Mouse (Mus musculus): ENCODE measurements at regions not wholly inside any gene's neighbourhood (a gene's known extent, or its start where the extent isn't known, plus 50 kb on each side); places are given as distances from the start of the nearest gene placed in this dataset.

DNA sequence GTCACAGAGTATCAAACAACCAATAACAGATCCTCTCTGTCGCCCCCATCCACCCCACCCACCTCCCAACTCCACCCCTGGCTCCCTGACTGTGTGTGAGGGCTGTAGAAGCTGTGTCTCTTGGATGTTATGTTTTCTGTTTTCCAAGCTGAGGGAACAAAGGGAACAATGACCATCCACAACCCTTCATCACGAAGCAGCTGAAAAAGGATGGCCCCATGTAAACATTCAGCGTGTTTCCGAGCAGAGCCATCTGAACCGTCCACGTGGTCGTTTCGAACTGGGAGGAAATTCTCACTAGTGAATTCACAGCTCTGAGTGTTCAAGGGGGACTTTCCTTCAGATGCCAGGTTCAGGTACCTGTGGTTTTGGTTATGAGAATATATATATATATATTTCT lies 84.1 kb upstream of the Nck2 start:
- in situ Hi-C loops (cut with MboI; ENCODE audit: low pct_unique_long_range_greater_than_20kb in 1 of 2, low sequenced_read_pairs in 2 of 2, unreplicated experiment in 1 of 2), result no loop called here

DNA sequence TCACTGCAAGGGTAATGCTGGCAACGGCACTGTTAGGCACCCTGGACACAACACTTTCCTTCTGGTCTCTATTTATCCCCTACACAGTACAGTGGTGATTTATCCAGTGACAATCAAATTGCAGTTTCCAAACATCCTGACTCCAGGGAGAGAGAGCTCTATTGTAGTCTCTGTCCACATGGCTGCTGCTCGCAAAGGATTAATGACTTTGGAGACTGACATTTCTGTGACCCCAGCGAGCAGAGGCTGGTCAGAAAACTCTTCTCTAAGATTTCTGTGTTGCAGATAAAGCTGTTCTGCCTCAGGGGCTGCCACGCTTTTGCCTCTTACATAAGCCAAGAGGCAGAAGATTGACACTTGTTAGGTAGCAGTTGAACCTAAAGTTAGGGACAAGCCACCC lies 83.6 kb upstream of the Nck2 start:
- in situ Hi-C loops (cut with MboI; ENCODE audit: low pct_unique_long_range_greater_than_20kb in 1 of 2, low sequenced_read_pairs in 2 of 2, unreplicated experiment in 1 of 2), result no loop called here

DNA sequence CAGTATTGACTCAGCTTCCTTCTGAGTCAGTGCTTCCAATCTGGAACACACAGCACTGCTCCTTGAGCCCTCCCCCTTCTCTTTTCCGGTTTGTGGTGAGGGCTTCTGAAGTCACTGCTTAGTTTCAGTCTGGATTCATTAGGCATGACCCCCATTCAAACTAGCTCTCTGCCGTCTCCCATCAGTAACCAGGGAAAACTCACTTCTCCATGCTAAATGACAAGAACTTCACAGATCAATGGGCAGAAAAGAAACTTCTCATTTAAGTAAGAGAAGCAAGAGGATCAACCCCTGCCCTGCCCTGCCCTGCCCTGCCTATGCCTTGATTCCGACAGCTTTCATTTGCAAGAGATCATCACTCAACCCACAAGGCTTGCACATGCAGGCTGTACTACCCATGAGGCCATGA lies 82.9 kb upstream of the Nck2 start:
- in situ Hi-C loops (cut with MboI; ENCODE audit: low pct_unique_long_range_greater_than_20kb in 1 of 2, low sequenced_read_pairs in 2 of 2, unreplicated experiment in 1 of 2), result no loop called here

DNA sequence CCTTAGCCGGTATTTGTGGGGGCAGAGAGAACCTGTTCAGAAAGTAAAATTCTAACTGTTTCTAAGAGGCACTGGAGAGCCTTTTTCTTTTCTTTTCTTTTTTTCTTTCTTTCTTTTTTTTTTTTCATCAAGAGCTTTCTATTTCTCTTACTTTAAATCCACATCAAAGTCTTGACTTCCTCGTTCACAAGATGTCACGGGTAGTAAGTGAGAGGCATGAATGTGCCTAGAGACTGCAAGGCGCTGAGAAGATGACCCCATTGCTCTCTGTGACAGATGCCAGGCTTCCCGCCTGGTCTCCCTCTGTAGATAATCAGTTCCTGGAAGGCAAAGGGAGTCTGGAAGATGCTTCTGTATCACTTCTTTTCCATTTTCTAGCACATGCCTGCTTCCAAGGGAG lies 82.2 kb upstream of the Nck2 start:
- in situ Hi-C loops (cut with MboI; ENCODE audit: low pct_unique_long_range_greater_than_20kb in 1 of 2, low sequenced_read_pairs in 2 of 2, unreplicated experiment in 1 of 2), result no loop called here

DNA sequence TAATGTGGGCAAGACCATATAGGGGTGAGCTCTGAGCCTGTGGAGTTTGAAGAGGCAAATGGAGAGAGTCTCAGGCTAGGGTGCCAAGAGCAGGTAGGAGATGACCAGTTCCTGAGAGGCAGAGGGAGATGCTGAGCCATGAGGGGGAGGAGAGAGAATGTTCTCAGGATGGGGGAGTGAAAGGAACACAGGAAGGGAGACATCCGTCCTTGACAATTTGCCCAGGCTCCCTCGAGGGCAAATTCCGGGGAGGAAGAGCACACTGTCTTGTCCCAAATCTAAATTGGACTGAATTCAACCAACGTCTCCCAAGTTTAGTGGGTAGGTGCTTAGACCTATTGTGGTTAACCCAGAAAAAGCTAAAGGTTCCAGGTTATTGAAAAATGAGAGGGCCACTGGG lies 81.2 kb upstream of the Nck2 start:
- in situ Hi-C loops (cut with MboI; ENCODE audit: low pct_unique_long_range_greater_than_20kb in 1 of 2, low sequenced_read_pairs in 2 of 2, unreplicated experiment in 1 of 2), result no loop called here

DNA sequence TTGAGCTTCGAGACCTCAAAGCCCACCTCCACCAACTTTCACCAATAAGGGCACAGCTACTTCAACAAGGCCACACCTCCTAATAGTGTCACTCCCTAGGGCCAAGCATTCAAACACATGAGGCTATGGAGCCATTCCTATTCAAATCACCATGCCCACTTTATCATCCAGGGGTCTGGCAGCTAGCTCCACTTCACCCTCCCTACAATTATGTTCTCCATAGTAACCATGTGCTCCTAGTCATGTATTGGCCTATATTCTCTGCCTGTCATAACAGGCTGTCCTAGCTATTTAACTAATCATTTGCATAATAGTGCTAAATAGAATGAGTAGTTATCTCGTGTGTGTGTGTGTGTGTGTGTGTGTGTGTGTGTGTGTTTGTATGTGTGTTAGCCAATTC lies 77.9 kb upstream of the Nck2 start:
- in situ Hi-C loops (cut with MboI; ENCODE audit: low pct_unique_long_range_greater_than_20kb in 1 of 2, low sequenced_read_pairs in 2 of 2, unreplicated experiment in 1 of 2), result no loop called here

DNA sequence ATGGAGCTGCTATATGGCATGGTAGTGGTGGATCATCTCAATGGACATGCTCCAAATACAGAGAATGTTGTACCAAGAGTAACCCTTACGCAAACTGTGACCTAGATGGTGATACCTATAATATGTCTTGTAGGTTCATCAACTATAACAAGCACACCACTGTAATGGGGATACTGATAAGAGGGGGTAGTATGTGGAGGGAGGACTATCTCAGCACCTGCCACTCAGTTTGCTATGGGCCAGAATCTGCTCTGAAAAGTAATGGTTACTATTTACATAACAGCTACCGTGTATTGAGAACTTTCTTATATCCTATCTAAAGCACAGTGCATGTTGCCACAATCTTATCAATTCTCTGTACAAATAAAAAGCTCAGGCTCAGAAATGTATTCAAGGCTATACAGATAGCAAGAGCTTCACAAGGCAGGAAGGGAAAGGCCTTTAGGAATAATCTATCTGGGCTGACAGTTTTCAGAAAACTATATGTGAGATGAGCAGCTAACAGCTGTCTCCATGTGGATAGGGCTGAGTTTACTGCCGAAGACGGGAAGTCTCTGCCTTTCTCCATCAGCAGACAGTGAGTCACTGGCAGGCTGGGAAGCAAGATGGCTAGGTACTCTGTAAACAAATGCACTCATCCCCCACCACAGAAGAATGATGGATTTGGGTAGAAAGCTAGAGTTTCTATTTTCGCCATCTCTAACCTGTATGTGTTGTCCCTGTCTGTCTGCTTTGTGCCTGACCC lies 77.1 kb upstream of the Nck2 start:
- in situ Hi-C loops (cut with MboI; ENCODE audit: low pct_unique_long_range_greater_than_20kb in 1 of 2, low sequenced_read_pairs in 2 of 2, unreplicated experiment in 1 of 2), result no loop called here

DNA sequence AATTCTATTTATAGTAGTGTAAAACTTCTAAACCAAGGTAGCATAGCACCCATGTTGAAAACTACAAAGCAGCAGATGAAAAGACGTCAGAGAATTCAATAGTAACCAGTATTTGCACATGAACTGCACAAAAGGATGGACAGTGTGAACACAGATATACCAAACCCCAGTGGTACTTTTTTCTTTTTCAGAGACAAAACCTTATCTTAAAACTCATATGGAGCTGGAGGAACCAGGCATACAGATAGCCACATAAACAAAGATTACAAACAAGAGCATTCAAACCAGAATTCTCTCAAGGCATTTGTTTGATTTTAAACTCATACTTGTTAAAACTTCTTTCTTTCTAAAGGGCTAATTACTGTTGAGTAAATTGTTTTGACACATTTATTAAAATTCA lies 72.5 kb upstream of the Nck2 start:
- in situ Hi-C loops (cut with MboI; ENCODE audit: low pct_unique_long_range_greater_than_20kb in 1 of 2, low sequenced_read_pairs in 2 of 2, unreplicated experiment in 1 of 2), result no loop called here

DNA sequence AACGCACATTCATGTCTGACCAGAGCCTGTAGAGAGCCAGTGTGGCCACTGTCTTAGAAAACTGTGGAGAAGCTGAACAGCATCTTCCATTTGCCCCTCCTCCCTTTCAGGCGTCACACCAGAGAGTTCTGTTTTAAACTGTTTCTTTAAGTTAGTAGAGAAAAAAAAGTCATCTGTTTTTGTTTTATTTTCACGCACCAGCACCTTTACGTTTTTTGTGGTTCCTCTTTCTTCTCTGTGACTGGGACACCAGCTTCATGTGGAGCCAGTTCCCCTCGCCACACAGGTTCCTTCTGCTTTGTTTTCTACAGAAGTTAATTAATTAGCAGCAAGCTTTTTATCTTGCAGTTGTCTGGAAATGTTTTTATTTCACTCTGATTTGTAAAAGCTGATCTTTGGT lies 69.4 kb upstream of the Nck2 start:
- in situ Hi-C loops (cut with MboI; ENCODE audit: low pct_unique_long_range_greater_than_20kb in 1 of 2, low sequenced_read_pairs in 2 of 2, unreplicated experiment in 1 of 2), result no loop called here

DNA sequence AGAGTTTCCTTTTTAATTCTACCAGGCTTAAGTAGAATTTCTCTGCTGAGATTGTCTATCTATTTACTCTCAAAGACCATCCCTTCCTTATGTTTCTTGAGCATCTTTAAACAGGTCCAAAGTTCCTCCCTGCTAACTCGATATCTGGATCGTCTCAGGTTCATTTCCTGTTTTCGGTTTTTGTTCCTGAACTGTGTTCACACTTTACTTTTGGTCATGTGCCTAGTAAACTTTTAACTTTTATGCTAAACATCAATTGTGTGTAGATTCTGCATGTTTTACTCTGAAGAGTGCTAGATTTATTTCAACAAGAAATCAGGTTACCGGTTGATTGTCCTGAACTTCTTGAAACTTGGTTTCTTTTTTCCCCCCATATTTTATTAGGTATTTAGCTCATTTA lies 68.5 kb upstream of the Nck2 start:
- in situ Hi-C loops (cut with MboI; ENCODE audit: low pct_unique_long_range_greater_than_20kb in 1 of 2, low sequenced_read_pairs in 2 of 2, unreplicated experiment in 1 of 2), result no loop called here

DNA sequence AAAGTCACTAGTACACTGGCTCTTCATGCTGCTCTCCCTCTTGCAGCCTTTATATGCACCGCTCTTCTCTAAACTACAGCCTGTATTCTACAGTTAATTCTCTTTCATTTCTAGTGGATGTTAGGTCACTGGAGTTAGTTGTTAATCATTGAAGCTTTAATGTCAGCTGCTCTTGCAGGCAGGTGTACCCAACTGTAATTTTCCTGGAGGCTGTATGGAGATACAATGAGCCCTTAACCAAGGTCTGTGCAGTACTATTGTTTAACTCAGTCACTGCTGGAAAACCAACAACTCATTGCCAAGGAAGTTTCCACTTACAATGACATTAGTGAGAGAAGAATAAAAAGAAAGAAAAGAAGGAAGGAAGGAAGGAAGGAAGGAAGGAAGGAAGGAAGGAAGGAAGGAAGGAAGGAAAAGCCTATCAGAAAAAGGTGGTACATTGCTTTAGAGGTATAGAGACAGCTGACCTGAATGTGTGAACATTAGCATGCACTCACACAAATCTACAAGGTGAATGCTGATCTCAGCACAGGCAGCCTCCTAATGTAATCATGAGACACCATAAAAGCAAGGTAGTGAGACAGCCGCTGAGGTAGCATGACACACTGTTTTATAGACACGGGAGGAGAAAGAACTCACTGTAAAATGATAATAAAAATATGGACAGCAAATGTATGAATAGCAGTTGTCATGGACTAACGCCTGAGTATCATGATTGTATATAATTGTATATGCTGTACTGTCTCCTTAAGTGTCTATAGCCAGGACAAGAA lies 66.7 kb upstream of the Nck2 start:
- in situ Hi-C loops (cut with MboI; ENCODE audit: low pct_unique_long_range_greater_than_20kb in 1 of 2, low sequenced_read_pairs in 2 of 2, unreplicated experiment in 1 of 2), result no loop called here

DNA sequence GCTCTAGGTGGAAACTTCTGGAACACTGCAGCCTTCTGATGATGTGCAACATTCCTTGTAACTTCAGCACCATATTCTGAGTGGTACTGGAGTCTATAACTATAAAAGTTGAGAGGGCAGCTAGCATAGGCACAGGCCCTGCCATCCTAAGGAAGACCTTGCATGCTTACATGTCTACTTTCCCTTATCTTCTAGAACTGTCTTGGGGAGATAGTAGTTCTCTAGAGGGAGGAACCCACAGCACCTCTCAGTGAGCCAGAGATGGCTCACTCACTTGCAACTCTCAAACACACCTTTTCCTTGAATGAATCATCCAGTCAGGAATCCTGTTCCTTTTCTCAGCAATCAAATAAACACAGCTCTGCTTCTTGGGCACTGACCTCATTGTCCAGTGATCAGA lies 59.4 kb upstream of the Nck2 start:
- in situ Hi-C loops (cut with MboI; ENCODE audit: low pct_unique_long_range_greater_than_20kb in 1 of 2, low sequenced_read_pairs in 2 of 2, unreplicated experiment in 1 of 2), result no loop called here

DNA sequence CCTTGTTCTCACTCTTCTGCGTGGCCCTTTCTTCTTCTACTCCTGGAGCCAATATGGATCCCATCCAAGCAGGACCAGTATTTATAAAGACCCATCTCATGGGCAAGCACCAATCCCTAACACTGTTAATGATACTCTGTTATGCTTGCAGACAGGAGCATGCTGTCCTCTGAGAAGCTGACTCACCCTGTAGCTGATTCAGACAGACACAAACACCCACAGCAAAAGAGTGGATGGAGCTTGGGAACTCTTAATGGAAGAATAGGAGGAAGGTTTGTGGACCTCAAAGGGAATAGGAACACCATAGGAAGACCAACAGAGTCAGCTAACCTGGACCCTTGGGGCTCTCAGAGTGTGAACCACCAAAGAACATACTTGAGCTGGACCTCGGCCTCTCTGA lies 50.3 kb upstream of the Nck2 start:
- in situ Hi-C loops (cut with MboI; ENCODE audit: low pct_unique_long_range_greater_than_20kb in 1 of 2, low sequenced_read_pairs in 2 of 2, unreplicated experiment in 1 of 2), result no loop called here

All from mouse embryonic stem cell (cell line).